Comparison of ENCODE assay signal across 22 mouse cellular contexts in the genomic region with DNA sequence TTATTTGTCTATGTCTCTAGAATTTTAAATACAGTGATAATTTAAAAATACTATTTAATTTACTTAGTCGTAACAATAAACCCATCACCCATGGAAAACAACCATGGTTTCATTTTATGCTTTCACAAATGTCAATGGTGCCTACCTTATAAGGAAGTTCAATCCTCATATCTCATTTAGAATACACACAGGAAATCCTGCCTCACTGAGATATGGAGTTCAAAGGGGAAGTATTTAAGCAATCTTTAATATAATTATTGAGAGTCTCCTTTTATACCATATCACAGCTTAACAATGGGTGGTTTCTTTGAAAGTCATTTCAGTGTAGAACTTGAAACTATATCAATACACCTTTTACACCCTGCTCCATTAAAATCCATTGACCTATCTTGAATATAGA.
"Had no signal": no experiment of that assay in that cellular context is flagged by ENCODE, and none has a peak within 500 bp of the region (broad histone marks: within the 10 kb centered on the region; RNA-seq: fewer than 3 reads in every experiment).

No protein-coding gene starts in this region.

- H3K4me3 ChIP-seq: limb, embryonic 10.5 days; limb, embryonic 13.5 days; liver, embryonic 12.5 days; liver, embryonic 15.5 days; lung, embryonic 15.5 days; midbrain, embryonic 10.5 days; midbrain, embryonic 13.5 days; myocyte; neural tube, embryonic 13.5 days; stomach, embryonic 15.5 days had no signal

- H3K36me3 ChIP-seq: limb, embryonic 10.5 days; limb, embryonic 13.5 days; liver, embryonic 12.5 days; liver, embryonic 15.5 days; lung, embryonic 15.5 days; midbrain, embryonic 10.5 days; midbrain, embryonic 13.5 days; neural tube, embryonic 13.5 days; stomach, embryonic 15.5 days had no signal

- H3K27ac ChIP-seq: kidney, postnatal 0 days; limb, embryonic 10.5 days; limb, embryonic 13.5 days; liver, embryonic 12.5 days; liver, embryonic 15.5 days; lung, embryonic 15.5 days; midbrain, embryonic 10.5 days; midbrain, embryonic 13.5 days; neural tube, embryonic 13.5 days; stomach, embryonic 15.5 days had no signal

- H3K27me3 ChIP-seq: limb, embryonic 13.5 days; liver, embryonic 12.5 days; liver, embryonic 15.5 days; lung, embryonic 15.5 days; midbrain, embryonic 13.5 days; neural tube, embryonic 13.5 days; stomach, embryonic 15.5 days had no signal

- DNase-seq: kidney, adult 9 months; kidney, postnatal 36 days; liver; lung, adult 18-20 months; lung, postnatal 10 days; lung, postnatal 36 days; retina, postnatal 1 day; right cerebral cortex, postnatal 25 days; spleen, adult 18-20 months; thymus, postnatal 25 days had no signal

- H3K4me1 ChIP-seq: limb, embryonic 10.5 days; liver, embryonic 12.5 days; liver, embryonic 15.5 days; lung, embryonic 15.5 days; midbrain, embryonic 10.5 days; midbrain, embryonic 13.5 days; neural tube, embryonic 13.5 days; stomach, embryonic 15.5 days had no signal

- H3K9me3 ChIP-seq: limb, embryonic 10.5 days; limb, embryonic 13.5 days; liver, embryonic 12.5 days; liver, embryonic 15.5 days; lung, embryonic 15.5 days; midbrain, embryonic 10.5 days; midbrain, embryonic 13.5 days; neural tube, embryonic 13.5 days; stomach, embryonic 15.5 days had no signal

- ATAC-seq: liver, embryonic 12.5 days; midbrain, embryonic 13.5 days; midbrain, embryonic 16.5 days had no signal

- H3K9ac ChIP-seq: limb, embryonic 13.5 days; liver, embryonic 12.5 days; liver, embryonic 15.5 days; lung, embryonic 15.5 days; midbrain, embryonic 13.5 days; neural tube, embryonic 13.5 days; stomach, embryonic 15.5 days had no signal
